Mouse (Mus musculus) retina, adult 2 months (tissue): ENCODE results near the gene Atxn7l3b.
A peak's percentile ranks its signal among the peaks of the same experiment; 100 is the strongest.
"Not testable (repeated sequence)": the region's sequence is repeated elsewhere in the genome, so short reads cannot be mapped to it uniquely, and the experiment has no call there.

Experiments
- DNase-seq: peaks from one replicate; pipeline ENCODE4 v3.0.0-alpha.2; 2012; ENCODE audit warnings: low read depth, low spot score

Atxn7l3b gene

DNA sequence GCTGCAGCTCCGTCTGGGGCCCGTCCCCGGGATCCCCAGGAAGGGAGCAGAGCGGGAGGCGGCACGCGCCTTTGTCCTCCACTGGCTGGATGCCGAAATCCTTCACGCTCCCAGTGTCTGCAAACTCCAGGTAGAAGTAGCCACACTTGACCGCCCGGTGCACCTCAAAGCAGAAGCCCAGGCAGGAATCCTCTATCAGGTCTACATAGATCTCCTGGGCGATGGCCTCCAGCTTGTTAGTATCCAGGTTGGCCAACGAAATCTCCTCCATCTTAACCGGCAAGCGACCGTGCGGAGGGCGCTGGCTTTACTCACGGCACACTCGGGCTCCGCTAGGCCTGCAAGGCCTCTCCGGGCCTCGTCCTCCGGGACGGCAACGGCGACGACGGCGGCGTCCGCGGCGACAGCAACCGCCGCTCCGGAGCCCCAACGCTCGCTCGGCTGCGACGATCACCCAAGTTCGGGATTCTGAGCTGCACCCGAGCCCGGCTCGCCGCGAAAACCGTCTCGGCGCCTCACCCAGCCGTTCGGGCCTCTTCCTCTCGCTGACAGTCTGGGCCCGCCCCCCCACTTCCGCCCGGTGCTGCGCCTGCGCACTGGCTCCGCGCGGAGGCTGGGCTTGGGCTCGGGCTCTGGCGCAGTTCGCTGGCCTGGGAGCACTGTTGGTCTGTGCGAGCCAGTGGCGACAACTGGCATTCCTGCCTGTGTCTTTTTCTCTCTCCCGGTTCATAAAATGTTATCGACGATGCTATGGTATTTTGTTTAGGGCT is at the start of gene Atxn7l3b:
Atxn7l3b (minus strand) TSS at position 550 of the 770 bp plus-strand sequence.
- DNase-seq, result peak; percentile 88

DNA sequence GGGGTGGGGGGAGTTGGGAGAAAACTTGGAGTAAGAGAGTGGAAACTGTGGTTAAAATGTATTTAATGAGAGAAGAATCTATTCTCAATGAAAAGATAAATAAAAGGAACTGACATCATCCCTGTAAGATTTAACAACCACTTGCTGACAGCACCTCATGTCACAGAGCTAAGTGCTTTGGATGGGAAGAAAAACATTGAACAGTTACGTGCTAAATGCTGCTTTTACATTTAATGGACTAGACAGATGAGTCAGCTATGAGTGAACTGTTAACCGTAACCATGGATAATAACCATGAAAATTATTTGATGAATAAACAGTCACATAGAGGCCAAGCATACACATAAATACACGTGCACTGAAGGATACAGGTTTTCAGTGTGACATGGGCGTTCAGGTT is 48.8 kb upstream of the Atxn7l3b start:
- no peak for DNase-seq

DNA sequence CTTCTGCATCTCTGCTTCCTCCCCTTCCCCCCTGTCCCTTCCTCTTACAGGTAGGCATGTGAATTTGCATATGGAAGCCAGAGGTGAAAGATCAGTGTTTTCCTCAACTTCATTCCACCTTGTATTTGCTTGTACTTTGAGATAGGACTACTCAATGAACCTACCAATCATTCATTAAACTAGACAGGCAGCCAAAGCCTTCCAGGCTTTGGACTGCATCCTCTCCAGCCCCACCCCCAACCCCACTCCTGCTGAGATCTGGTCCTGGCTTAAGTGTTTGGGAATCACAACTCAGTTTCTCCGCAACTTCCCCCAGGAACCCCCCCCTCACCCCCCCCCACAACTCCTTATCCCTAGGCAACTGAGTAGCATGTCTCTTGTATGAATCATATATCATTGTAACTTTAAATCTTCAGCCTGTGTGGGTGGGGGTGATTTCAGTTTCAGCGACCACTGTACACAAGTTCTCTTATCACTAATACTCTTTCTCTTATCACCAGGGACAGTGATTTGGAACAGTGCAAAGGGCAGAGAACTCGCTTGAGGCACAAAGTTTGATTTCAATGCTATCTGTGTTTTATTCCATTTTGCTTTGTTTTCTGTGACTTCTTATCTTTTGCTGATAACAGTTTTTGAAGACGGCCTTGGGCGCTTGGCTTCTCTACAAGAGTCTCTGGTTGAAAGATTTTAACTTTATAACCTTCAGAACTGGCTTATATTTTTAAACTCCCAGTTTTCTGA is 44.7 kb upstream of the Atxn7l3b start:
- no peak for DNase-seq

DNA sequence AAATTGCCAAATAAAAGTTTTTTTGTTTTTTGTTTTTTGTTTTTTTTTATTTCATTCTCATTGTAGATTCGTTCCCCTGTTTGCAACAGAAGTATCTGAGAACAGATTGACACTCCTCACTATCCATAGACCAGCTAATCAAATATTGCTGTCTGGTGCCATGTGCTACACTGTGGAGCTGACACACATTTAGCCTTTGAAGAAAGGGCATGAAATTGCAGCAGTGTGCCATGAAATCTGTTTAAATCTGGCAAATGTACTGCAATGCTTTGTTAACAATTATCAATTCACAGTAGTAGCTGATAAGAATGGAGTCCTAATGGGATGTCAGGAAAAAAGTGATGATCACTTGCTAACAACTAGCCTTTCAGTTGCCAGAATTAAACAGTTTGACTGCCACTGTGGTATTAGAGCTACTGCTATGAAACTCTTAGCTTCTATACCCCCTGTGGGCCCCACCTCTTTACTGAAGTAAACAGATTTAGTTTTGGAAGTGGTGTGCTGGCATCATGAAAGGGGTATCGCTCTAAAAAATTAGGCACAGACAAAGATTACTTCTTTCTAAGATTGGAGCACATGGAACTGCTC is 41.3 kb upstream of the Atxn7l3b start:
- no peak for DNase-seq

DNA sequence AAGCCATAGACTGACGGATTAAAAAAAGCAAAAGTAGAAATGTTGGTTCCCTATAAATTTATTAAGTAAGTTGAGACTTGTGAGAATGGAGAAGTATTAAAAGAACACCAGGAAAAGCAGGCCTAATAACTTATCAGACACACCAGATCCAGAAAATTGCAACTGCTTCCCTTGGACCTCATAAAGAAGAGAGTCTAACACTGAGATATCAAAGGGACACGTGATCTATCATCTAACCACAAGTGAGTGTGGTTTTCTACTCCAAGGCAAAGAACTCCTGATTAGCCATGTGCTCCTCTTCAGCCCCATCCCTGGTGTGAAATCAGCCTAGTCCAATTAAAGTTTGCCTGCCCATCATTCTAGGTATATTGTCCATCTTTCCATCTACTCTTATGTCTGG is 38.8 kb upstream of the Atxn7l3b start:
- no peak for DNase-seq

DNA sequence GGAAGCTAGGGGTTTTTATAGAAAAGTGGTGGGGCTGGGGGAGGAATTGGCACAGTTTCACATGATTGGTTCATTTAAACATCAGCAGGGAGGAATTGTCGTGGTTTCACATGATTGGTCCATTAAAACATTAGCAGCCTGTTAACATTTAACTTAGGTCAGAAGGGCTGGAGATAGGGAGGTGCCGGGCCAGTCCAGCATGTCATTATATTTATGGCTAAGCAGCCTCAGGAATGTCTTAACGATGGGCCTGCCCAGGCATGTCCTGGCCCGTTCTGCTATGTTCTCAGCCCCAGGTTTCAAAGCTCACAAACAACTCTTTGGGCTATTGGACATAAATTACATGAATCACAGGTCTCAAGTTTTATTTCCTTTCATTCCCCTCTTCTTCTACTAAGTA is 33.4 kb upstream of the Atxn7l3b start:
- not testable (repeated sequence) for DNase-seq

DNA sequence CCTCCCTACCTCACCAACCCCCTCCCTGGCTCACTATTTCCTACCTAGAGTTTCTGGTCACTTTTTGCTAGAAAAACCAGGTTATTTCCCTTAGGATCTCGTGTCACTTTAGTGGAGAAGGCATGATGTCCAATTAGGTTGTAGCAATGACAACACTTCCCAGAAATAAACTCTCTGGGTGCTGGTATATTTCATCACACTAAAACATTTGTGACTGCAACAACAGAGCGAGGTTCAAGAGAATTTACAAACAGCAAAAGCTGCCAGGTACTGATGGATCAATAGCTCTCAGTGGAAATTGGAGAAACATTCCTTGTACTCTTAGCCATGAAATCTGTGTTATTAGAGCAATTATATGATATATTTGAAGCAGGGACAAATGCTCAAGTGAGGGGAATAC is 25.3 kb upstream of the Atxn7l3b start:
- DNase-seq, result no peak

DNA sequence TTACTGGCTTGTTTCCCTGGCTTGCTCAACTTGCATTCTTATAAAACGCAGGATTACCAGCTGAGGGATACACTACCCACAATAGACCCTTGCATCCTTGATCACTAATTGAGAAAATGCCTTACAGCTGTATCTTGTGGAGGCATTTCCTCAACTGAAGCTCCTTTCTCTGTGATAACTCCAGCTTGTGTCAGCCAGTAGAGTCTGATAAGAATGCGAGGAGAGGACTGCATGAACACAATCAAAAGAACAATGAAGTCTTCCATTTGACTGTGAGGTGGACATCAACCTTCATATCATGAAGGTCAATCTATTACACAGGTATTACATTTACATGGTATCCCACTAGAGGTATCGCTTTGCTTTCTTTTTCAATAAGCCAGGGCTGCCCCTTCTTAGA is 19.7 kb upstream of the Atxn7l3b start:
- DNase-seq, result no peak

DNA sequence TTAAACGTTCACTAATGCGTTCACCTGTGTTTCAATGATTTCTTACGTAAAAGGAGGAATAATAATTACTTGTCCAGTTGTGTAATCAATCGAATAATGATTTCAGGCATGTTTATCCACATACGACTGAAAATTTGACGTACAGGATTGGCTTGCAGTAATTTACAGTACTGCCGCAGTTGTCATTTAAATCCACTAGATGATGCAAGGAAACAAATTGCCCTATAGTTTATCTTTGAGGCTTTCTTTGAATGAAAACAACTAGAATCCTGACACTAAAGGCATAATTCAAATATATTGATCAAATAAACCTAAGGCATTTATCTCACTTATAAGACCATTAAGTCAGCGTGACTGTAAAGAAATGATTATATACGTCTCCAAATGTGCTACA is 418 bp upstream of the Atxn7l3b start:
- DNase-seq, result no peak

DNA sequence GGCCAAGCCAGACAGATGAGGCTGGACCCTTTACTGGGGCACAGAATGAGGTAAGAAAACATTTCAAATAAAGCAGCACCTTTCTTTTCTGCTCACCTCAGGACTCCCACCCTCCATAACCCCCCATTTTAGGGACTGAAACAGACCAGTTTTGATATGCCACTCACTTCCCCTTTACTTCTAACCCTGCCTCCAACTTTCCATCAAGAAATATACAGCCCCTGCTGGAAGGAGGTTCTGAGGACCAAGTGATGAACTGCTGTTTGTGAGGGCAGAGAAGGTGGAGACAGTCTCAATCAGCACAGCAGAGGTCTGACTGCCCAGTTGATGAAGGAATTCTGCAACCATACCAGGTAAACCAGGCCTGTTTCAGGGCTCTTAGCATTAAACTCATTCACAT is 1.8 kb downstream of the Atxn7l3b start:
- no peak for DNase-seq

DNA sequence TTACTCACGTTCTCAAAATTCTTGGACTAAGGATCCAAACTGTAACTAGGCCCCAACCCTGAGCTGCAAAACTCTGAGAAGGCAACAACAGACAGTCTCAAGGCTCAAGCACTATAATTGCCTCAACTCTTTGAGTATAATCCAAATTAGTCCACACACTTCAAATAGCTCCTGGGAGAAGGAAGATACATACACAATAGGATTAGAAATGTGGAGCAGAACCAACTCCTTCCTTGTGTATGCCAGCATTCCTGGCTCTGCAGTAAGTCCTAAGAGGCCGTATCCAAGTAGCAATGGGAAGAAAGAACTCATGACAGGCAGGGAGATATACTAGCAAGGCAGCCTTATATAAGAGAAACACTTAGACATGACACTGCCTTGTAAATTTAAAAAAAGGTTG is 2.5 kb downstream of the Atxn7l3b start:
- DNase-seq, result no peak

DNA sequence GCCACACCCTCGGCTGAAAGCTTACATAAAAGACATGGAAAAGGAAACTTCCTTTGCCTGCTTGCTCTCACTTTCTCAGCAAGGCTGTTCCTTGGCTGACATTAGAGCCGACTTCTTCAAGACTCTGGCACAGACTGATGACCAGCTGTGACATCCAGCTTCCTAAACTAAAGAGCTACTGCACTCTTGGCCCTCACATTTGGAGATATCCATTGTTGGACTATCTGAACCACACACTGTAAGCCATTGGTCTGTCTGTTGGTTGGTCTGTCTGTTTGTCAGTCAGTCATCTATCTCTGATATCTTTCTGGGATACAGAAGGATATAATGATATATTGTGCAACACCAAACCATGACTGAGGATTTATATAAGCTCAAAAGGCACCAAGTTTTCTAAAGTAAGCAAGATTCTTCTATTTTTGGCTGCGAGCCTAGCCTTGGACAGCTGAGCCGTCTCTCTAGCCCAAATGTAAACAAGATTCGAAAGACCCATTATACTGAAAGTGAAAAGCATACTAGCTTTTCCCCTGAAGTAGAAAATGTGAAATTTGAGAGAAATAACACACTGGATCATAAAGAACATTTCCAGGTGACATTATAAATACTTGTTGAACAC is 12.1 kb downstream of the Atxn7l3b start:
- DNase-seq, result no peak

DNA sequence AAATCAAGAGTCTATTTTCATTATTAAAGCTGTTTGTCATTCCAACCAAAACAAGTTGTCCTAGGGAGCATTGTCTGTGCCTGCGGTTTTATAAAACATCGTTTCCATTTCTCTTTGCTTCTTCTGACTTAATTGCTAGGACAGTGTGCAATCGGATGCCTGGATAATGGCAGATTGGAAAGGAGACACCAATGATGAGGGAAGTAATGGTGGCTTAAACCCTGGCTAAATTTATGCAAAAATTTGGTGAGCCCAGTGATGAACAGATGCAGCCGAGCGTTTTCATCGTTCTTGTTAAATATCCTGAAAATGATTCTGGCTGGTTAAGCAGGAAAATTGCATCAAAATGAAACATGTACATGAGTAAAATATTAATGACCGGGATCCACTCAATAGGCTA is 28.6 kb downstream of the Atxn7l3b start:
- DNase-seq, result no peak

DNA sequence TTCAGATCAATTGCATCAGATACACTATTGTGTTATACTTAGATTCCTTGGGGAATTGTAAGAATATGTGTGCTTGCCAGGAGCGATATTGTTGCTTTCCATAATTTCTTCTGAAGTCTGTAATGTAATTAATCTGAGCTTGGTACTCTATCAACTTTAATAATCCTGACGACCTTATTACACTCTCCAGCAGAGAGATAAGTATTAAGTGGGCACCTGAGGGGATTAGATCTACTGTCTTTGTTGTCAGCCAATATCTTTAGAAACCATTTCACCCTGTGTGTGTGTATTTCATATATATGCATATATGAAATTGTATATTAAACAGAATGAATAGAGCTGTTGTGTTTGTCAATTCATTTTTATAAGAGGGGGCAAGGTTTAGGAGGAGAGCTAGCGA is 29.0 kb downstream of the Atxn7l3b start:
- no peak for DNase-seq

DNA sequence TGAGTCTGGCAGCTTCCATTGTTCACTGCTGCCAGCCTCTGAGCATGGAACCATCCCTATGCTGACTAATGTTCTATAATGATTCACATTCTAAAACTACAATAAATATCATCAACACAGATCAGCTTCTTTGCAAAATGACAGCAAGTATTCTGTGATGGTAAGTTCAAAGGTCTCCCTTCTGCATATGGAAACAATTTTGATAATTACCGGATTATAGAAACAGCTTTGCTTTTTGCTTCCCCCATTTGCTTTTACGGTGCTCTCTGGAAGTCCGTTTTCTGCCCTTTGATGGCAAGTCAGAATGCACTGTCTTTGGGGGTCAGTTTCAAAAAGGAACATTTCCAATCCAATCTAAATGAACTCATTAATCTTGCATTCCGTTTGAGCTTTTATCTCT is 32.2 kb downstream of the Atxn7l3b start:
- DNase-seq, result no peak

DNA sequence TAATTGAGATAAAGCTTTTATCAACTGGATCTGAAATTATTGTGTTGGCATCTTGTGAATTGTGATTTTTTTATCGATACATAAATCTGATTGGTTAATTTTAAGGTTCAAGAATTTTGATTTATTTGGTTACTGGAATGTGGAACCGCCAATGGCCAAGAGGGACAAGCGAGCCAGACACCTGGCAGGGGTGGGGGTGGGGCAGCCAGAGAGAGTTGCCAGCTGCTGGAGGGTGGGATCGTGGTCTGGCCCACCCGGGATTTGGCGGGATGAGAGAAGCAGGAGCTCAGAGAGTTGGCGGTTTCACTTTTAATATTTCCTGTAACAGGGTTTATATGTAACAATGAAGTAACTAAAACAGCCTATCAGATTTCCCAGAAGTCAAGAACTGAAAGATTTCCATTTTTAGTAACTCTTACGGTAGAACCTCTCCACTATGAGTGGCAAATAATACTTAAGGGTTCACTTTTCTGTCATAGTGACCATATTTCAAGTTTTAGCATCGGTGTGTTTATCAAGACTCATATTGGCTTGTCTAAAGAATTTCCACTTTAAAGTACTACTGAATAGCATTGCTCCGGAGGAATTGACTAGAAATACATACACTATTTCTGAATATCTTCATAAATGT is 35.1 kb downstream of the Atxn7l3b start:
- DNase-seq, result no peak

DNA sequence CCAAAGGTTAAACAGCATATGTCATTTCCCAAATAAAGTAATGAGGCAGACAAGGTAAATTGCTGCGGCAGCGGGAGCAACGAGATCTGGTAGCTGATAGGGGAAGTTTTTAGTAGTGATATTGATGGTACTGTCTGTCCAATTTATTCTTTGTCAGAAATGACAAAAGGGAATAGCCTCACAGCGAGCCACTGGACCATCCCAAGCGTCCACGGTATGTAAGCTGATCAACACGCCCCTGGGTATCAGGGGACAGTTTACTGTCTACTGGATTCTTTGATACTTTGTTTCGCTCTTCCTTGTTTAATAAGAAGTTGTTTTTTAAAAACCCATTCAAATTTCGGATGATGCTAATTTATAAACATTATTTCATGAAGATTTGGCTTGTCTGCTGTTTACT is 44.7 kb downstream of the Atxn7l3b start:
- DNase-seq, result no peak

DNA sequence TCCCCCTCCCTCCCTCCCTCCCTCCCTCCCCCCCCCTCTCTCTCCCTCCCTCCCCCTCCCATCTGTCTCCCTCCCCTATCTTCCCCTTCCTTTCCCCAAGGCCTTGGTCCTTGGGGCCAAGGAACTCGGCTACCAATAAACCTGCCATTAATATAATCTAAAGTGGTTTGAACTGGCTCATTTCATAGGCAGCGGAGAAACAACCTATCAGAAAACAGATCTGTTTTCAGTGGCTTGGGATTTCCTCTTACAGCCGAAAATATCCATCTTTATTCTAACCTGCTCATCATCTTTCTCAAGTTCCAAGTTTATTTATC is 45.2 kb downstream of the Atxn7l3b start:
- DNase-seq, result peak; percentile 6

DNA sequence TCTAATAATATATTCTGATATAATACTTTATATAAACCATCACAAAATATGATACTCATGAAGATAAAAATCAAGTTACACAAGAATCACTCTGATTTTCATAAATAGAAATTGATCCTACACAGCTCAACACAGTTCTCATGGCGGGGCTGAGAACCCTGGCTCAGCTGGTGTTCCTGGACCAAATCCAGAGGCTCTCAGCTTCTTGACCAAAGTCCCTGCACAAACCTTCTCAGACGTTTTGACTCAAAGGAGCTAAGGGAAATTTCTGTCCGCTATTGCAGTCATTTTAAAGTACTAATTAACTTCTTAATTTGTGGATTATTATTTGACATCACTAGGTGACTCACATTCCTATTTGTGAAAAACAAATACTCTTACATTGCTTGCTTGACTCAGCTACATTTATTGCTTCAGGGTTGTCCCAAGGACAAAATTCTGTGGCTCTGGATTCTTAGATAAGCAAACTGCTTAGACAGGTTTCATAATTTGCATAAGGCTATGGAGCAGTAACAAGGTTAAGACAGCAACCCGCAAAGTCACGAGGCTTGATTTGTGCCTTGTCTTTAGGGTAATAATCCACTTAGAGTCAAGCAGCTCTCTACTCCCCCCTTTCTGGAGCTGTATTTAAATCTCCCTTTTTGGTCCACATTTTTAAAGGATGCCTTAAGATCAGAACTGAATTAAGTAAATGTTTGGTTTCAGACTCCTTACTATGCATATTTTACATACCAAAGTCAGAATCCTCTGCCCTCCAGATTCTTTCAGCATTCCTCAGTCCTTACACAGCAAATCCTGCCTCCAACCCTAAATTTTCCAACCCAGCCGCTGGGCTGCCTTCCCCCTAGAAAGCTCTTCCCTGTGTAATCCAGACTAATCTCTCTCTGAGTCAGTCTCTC is 45.8 kb downstream of the Atxn7l3b start:
- DNase-seq, result peak; percentile 9

DNA sequence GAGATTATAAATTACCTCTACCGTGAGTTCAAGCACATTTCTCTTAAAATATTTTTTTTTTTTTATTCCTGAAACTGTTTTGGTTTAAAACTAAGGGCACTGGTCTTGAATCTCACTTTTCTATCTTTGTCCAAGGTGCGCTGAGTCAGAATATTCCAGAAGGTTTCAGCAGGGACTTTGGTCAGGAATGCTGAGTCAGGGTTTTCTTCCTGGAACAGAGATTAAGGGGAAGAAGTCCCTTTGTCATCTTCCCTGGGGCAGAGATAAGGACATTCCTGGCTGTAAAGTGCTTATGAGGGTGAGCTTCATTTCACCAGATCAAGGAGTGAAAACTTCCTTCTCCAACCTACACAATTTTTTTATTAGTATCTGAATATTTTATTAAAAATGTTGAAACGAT is 46.7 kb downstream of the Atxn7l3b start:
- DNase-seq, result no peak
